Mouse (Mus musculus): ENCODE results near the gene Trpc3.
"Not testable (repeated sequence)": the region's sequence is repeated elsewhere in the genome, so short reads cannot be mapped to it uniquely, and the experiment has no call there.

Gene Trpc3

DNA sequence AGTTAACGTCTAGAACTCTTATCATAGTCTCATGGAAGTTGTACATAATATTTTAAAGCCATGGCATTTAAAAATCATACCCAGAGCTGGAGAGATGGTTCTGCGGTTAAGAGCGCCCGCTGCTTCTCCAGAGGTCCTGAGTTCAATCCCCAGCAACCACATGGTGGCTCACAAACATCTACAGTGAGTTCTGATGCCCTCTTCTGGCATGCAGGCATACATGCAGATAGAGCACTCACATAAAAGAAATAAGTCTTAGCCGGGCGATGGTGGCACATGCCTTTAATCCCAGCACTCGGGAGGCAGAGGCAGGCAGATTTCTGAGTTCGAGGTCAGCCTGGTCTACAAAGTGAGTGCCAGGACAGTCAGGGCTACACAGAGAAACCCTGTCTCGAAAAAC is 90.2 kb downstream of the Trpc3 start:
- not testable (repeated sequence) for DNase-seq (ENCODE audit: low spot score)

- no peak for DNase-seq (ENCODE audit: low spot score)
Observed at GRCm38 (mm10) chr3:36598811-36599210, 91.2 kb downstream of the Trpc3 start.

- peak; percentile 95 for DNase-seq (ENCODE audit: low spot score)
Observed at GRCm38 (mm10) chr3:36571827-36572378, 118.1 kb downstream of the Trpc3 start, which contains the start of gene Ccna2. Ccna2 (minus strand) TSS chr3:36572150.

GRCm38 (mm10) chr3:36571361-36571826 is 118.6 kb downstream of the Trpc3 start:
- no peak for DNase-seq (ENCODE audit: low spot score)

Data from urinary bladder, postnatal 25 days (tissue).